In the genomic region with DNA sequence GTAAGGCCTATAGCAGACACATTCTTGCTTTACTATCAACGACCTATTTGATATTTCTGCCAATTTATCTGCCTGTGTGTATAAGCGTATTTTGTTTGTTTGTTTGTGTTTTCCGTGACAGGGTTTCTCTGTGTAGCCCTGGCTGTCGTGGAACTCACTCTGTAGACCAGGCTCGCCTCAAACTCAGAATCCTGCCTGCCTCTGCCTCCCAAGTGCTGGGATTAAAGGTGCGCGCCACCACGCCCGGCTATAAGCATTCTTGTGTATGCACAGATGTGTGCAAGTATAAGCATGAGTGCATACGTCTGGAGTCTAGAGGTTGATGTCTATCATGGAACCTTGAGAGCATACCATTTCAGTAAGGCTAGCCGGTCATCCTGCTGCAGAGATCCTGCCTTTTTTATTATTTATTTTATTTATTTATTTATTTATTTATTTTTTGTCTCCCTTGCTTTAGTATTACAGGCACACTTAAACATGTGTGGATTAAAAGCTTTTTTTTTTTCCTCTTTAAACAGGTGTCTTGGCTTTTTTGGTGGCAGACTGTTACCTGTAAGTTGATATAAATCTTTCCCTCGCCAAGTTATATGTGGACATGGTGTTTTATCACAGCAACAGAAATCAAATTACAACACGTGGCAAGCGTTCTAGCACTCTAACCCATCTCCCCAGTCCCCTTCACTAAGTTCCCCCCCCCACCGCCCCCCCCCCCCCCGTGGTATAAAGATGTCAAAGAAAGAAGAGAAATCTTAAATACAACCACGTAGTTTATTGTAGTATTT, we compare ENCODE assay signal across 8 mouse cellular contexts. TPM values are rescaled to one million over a fixed set of nuclear protein-coding genes. Genes with fewer than 3 reads are reported as not detected.
DNase-seq lines count a peak whose midpoint lies in the region; ATAC-seq and TF ChIP-seq lines count a peak whose summit lies in the region.

No protein-coding gene starts in this region.

- TF ChIP-seq POLR2A in CH12.LX (IDR thresholded peaks at IDR 0.05; ENCODE audit: low read depth, low read length) = no peak

- peak overlapping the region; percentile 79 for H3K4me3 ChIP-seq in erythroblast, embryonic 14.5 days (replicated peaks)
- H3K4me3 ChIP-seq in CH12.LX (replicated peaks in 1 of 3; ENCODE audit: low read depth in 2 of 3, low read length in 2 of 3, poor library complexity in 1 of 3) = peak overlapping the region; percentile 68 to 93 (median 82)
- H3K4me3 ChIP-seq in forebrain, embryonic 16.5 days (replicated peaks; ENCODE audit: low read length) = peak overlapping the region; percentile 81
- H3K4me3 ChIP-seq in liver, embryonic 15.5 days (replicated peaks) = peak overlapping the region; percentile 92

- peak overlapping the region; percentile 47; the same call in 1 of the 2 replicates for H3K4me2 ChIP-seq in CH12.LX (ENCODE audit: insufficient read depth, low read depth, poor library complexity, severe bottlenecking)
- H3K4me2 ChIP-seq in forebrain, embryonic 16.5 days (ENCODE audit: low read length) = peak overlapping the region; percentile 58
- H3K4me2 ChIP-seq in liver, embryonic 15.5 days = peak overlapping the region; percentile 82

- TF ChIP-seq RAD21 in CH12.LX (IDR thresholded peaks at IDR 0.05; ENCODE audit: low read depth, low read length) = no peak

- WGBS in forebrain, embryonic 16.5 days = 54% methylated on average over 17 of the region's 17 CpGs
- 49% methylated on average over 17 of the region's 17 CpGs for WGBS in liver, embryonic 15.5 days (ENCODE audit: insufficient replicate concordance)

- no peak for ATAC-seq in erythroblast, adult 5-6 weeks (replicated peaks; ENCODE audit: low FRiP score, poor library complexity, severe bottlenecking)
- ATAC-seq in forebrain, embryonic 16.5 days = no peak
- no peak for ATAC-seq in liver, embryonic 15.5 days (ENCODE audit: insufficient read depth)

- H3K4me1 ChIP-seq in erythroblast, embryonic 14.5 days (ENCODE audit: control insufficient read depth) = peaks cover 30% of the 10 kb centered on the region
- peaks cover 0 to 18% of the 10 kb centered on the region in 2 experiments; a peak in 1 of 4 replicates for H3K4me1 ChIP-seq in CH12.LX (ENCODE audit: control insufficient read depth in 1 of 2, insufficient read depth in 2 of 2)
- peaks cover 17% of the 10 kb centered on the region for H3K4me1 ChIP-seq in forebrain, embryonic 16.5 days (replicated peaks; ENCODE audit: control insufficient read depth, insufficient read depth, low read length)
- H3K4me1 ChIP-seq in liver, embryonic 15.5 days (replicated peaks) = peaks cover 34% of the 10 kb centered on the region

- H3K27ac ChIP-seq in CH12.LX (ENCODE audit: insufficient read depth, low read depth) = no peak overlapping the region
- H3K27ac ChIP-seq in forebrain, embryonic 16.5 days (ENCODE audit: low read length) = peak overlapping the region; percentile 99; the same call in 1 of the 2 replicates
- H3K27ac ChIP-seq in liver, embryonic 15.5 days (replicated peaks) = peak overlapping the region; percentile 97

- in situ Hi-C loops in CH12.LX (cut with MboI; ENCODE audit: low pct_ligation_motif_present, low pct_unique_long_range_greater_than_20kb, low sequenced_read_pairs) = no loop called here

- H3K36me3 ChIP-seq in erythroblast, embryonic 14.5 days (ENCODE audit: control insufficient read depth) = peaks cover 13% of the 10 kb centered on the region
- H3K36me3 ChIP-seq in CH12.LX (replicated peaks in 1 of 2; ENCODE audit: control insufficient read depth in 1 of 2, insufficient read depth in 1 of 2, low read length in 1 of 2) = no peaks in the 10 kb centered on the region
- no peaks in the 10 kb centered on the region for H3K36me3 ChIP-seq in forebrain, embryonic 16.5 days (ENCODE audit: control insufficient read depth, insufficient read depth)
- 0 out of 2 replicates have a peak, but pooled peaks cover 3% of the 10 kb centered on the region for H3K36me3 ChIP-seq in liver, embryonic 15.5 days (replicated peaks)

- no peak for TF ChIP-seq EP300 in CH12.LX (IDR thresholded peaks at IDR 0.05; ENCODE audit: low read length)

- dilution Hi-C loops in CH12.LX (cut with MboI; ENCODE audit: extremely low pct_ligation_motif_present, extremely low pct_unique_long_range_greater_than_20kb, low sequenced_read_pairs) = no loop called here

- peaks cover 5% of the 10 kb centered on the region for H3K27me3 ChIP-seq in erythroblast, embryonic 14.5 days (ENCODE audit: control insufficient read depth)
- H3K27me3 ChIP-seq in CH12.LX (replicated peaks) = no peaks in the 10 kb centered on the region
- no peaks in the 10 kb centered on the region for H3K27me3 ChIP-seq in forebrain, embryonic 16.5 days (replicated peaks; ENCODE audit: control insufficient read depth, insufficient read depth, low read length)
- no peaks in the 10 kb centered on the region for H3K27me3 ChIP-seq in liver, embryonic 15.5 days

- peaks cover 25% of the 10 kb centered on the region for H3K79me2 ChIP-seq in CH12.LX (replicated peaks; ENCODE audit: control insufficient read depth, extremely low read depth, insufficient read depth, poor library complexity, severe bottlenecking)

- TF ChIP-seq CTCF in CH12.LX (conservative IDR thresholded peaks at IDR 0.05 in 1 of 2, IDR thresholded peaks at IDR 0.05 in 1 of 2; ENCODE audit: low read depth in 2 of 2, low read length in 2 of 2) = no peak

- no peak for DNase-seq in CH12.LX (ENCODE audit: extremely low read depth)
- DNase-seq in spleen, postnatal 36 days (ENCODE audit: low spot score in 2 of 2) = no peak
- DNase-seq in urinary bladder, adult 2 months (ENCODE audit: low spot score) = no peak
- DNase-seq in urinary bladder, postnatal 36 days (ENCODE audit: low spot score in 2 of 2) = no peak

- H3K9ac ChIP-seq in CH12.LX (ENCODE audit: insufficient read depth, low read depth) = peak overlapping the region; percentile 24
- peak overlapping the region; percentile 86 for H3K9ac ChIP-seq in forebrain, embryonic 16.5 days (replicated peaks; ENCODE audit: low read depth, low read length)
- peak overlapping the region; percentile 95 for H3K9ac ChIP-seq in liver, embryonic 15.5 days

- H3K9me3 ChIP-seq in erythroblast, embryonic 14.5 days (ENCODE audit: control insufficient read depth, low read length) = no peaks in the 10 kb centered on the region
- H3K9me3 ChIP-seq in CH12.LX (replicated peaks; ENCODE audit: low read length) = no peaks in the 10 kb centered on the region
- H3K9me3 ChIP-seq in forebrain, embryonic 16.5 days (ENCODE audit: control insufficient read depth, low read length) = no peaks in the 10 kb centered on the region
- no peaks in the 10 kb centered on the region for H3K9me3 ChIP-seq in liver, embryonic 15.5 days (replicated peaks)

TF ChIP-seq in CH12.LX, 34 proteins besides CTCF, POLR2A, EP300 and RAD21:
- TF ChIP-seq MAX (IDR thresholded peaks at IDR 0.05; ENCODE audit: low read length) = 0 out of 2 replicates have a peak, but pooled peaks have one; percentile 39
- TF ChIP-seq NRF1 (IDR thresholded peaks at IDR 0.05; ENCODE audit: low read depth, low read length) = no peak
- TF ChIP-seq NELFE (IDR thresholded peaks at IDR 0.05; ENCODE audit: low read depth, low read length) = no peak
- no peak for TF ChIP-seq BHLHE40 (IDR thresholded peaks at IDR 0.05; ENCODE audit: low read depth, low read length)
- peak; percentile 89 for TF ChIP-seq MYC (IDR thresholded peaks at IDR 0.05; ENCODE audit: low read depth, low read length)

RNA-seq across cellular contexts. Expression of gene Cdk8, which starts 1.0 kb away (rescaled TPM):
- polyA plus RNA-seq in erythroblast, embryonic 14.5 days (2012) = 9.3 and 11.8 TPM in 2 replicates
- total RNA-seq in erythroblast, adult 5-6 weeks (2015; ENCODE audit: low replicate concordance) = 39.6 and 51.6 TPM in 2 replicates
- total RNA-seq in erythroblast, adult 5-6 weeks (2017; ENCODE audit: low replicate concordance) = 50.6 and 66.1 TPM in 2 replicates
- 52.6 and 55.0 TPM in 2 replicates for total RNA-seq in CH12.LX (2012; rRNA removed)
- 99.1 and 112 TPM in 2 replicates for total RNA-seq in CH12.LX (2014; rRNA removed)
- 65.4 and 69.9 TPM in 2 replicates for polyA plus RNA-seq in CH12.LX (2012; ENCODE audit: insufficient read length, low read depth)
- 16.3 and 18.0 TPM in 2 replicates for polyA plus RNA-seq in forebrain, embryonic 16.5 days (2015; fragmentation: Nextera tagmentation; extraction: Ambion mirVana)
- polyA plus RNA-seq in liver, embryonic 15.5 days (2015; fragmentation: Nextera tagmentation; extraction: Ambion mirVana) = 19.0 and 21.9 TPM in 2 replicates
- 66.2 and 67.9 TPM in 2 replicates for polyA plus RNA-seq in urinary bladder, adult 2 months (2012; rRNA removed)

RNA-seq across cellular contexts. Expression of gene Rnf6, which starts 8.7 kb away (rescaled TPM):
- 0.90 and 1.8 TPM in 2 replicates for polyA plus RNA-seq in erythroblast, embryonic 14.5 days (2012)
- total RNA-seq in erythroblast, adult 5-6 weeks (2015; ENCODE audit: low replicate concordance) = 9.0 and 13.6 TPM in 2 replicates
- total RNA-seq in erythroblast, adult 5-6 weeks (2017; ENCODE audit: low replicate concordance) = 25.9 and 26.5 TPM in 2 replicates
- total RNA-seq in CH12.LX (2012; rRNA removed) = 20.7 and 21.4 TPM in 2 replicates
- total RNA-seq in CH12.LX (2014; rRNA removed) = 15.9 and 19.1 TPM in 2 replicates
- polyA plus RNA-seq in CH12.LX (2012; ENCODE audit: insufficient read length, low read depth) = 22.7 and 24.1 TPM in 2 replicates
- polyA plus RNA-seq in forebrain, embryonic 16.5 days (2015; fragmentation: Nextera tagmentation; extraction: Ambion mirVana) = 32.2 and 33.2 TPM in 2 replicates
- polyA plus RNA-seq in liver, embryonic 15.5 days (2015; fragmentation: Nextera tagmentation; extraction: Ambion mirVana) = 25.2 and 26.2 TPM in 2 replicates
- 45.6 and 50.1 TPM in 2 replicates for polyA plus RNA-seq in urinary bladder, adult 2 months (2012; rRNA removed)

RNA-seq across cellular contexts. Expression of gene 1700001J03Rik, which starts 45.0 kb away (rescaled TPM):
- not detected in 2 replicates for polyA plus RNA-seq in erythroblast, embryonic 14.5 days (2012)
- total RNA-seq in erythroblast, adult 5-6 weeks (2015; ENCODE audit: low replicate concordance) = not detected in 2 replicates
- total RNA-seq in erythroblast, adult 5-6 weeks (2017; ENCODE audit: low replicate concordance) = not detected in 2 replicates
- total RNA-seq in CH12.LX (2012; rRNA removed) (not detected in 2 replicates), CH12.LX (2014; rRNA removed) (not detected in 2 replicates)
- 0.44 TPM in 1 of 2 replicates, not detected in the other for polyA plus RNA-seq in CH12.LX (2012; ENCODE audit: insufficient read length, low read depth)
- not detected in 2 replicates for polyA plus RNA-seq in forebrain, embryonic 16.5 days (2015; fragmentation: Nextera tagmentation; extraction: Ambion mirVana)
- not detected in 2 replicates for polyA plus RNA-seq in liver, embryonic 15.5 days (2015; fragmentation: Nextera tagmentation; extraction: Ambion mirVana)
- 0.81 and 1.3 TPM in 2 replicates for polyA plus RNA-seq in urinary bladder, adult 2 months (2012; rRNA removed)

RNA-seq across cellular contexts. Expression of gene Gm6309, which starts 59.5 kb away (rescaled TPM):
- not detected in 2 replicates for polyA plus RNA-seq in erythroblast, embryonic 14.5 days (2012)
- not detected in 2 replicates for total RNA-seq in erythroblast, adult 5-6 weeks (2015; ENCODE audit: low replicate concordance)
- not detected in 2 replicates for total RNA-seq in erythroblast, adult 5-6 weeks (2017; ENCODE audit: low replicate concordance)
- total RNA-seq in CH12.LX (2012; rRNA removed) (not detected in 2 replicates), CH12.LX (2014; rRNA removed) (not detected in 2 replicates)
- not detected in 2 replicates for polyA plus RNA-seq in CH12.LX (2012; ENCODE audit: insufficient read length, low read depth)
- polyA plus RNA-seq in forebrain, embryonic 16.5 days (2015; fragmentation: Nextera tagmentation; extraction: Ambion mirVana) = not detected in 2 replicates
- polyA plus RNA-seq in liver, embryonic 15.5 days (2015; fragmentation: Nextera tagmentation; extraction: Ambion mirVana) = not detected in 2 replicates
- polyA plus RNA-seq in urinary bladder, adult 2 months (2012; rRNA removed) = not detected in 2 replicates

Comparison
In these comparisons a context has a peak if more than half of its experiments do, and no peak if none do; other contexts are left out.
1. H3K9ac ChIP-seq: peak in every context shown above with its lines; median percentile 95 in liver, embryonic 15.5 days; 86 in forebrain, embryonic 16.5 days; 24 in CH12.LX.